Mouse (Mus musculus) liver, embryonic 14.5 days (tissue): ENCODE data around the gene Trub1.

Experiments used
- CTCF ChIP-seq: IDR thresholded peaks from 2 replicates; pipeline ENCODE4 v1.5.1; 2016; ENCODE audit warnings: antibody characterized with exemption, low read depth, control low read depth
- EP300 ChIP-seq: IDR thresholded peaks from 2 replicates; pipeline ENCODE4 v1.6.1; 2016; ENCODE audit warnings: antibody characterized with exemption, low read depth

DNA sequence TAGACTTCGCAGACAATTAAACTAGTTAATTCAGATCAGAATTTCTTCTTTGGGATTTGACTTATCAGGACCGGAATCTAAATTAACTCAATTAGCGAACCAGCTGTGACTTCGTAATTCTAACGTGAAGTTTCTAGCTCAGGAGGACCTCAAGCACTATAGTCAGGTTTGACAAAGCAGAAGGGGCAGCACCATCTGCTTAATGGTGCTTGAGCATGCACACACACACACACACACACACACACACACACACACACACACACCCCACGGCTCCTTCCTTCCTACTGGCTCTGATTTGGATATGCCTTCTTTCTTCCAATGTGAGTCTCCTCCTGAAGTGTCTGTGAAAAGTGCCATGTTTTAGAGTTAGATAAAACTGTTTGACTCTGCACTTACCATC lies 18.7 kb upstream of the Trub1 start:
- TF ChIP-seq CTCF, result no peak
- TF ChIP-seq EP300, result no peak
